Mouse (Mus musculus) hindbrain, postnatal 0 days (tissue): ENCODE measurements around the gene Insm1. TPM values are rescaled to one million over a fixed set of nuclear protein-coding genes. Genes with fewer than 3 reads are reported as not detected.

ENCODE experiments used
- ATAC-seq: fragments of 200-750 bp; cut with Nextera tagmentation; 2 replicates; pipeline ENCODE4 v1.8.0; 2017; ENCODE audit warnings: mild to moderate bottlenecking, moderate TSS enrichment, moderate library complexity
- DNase-seq: peaks from one replicate; pipeline ENCODE4 v3.0.0-alpha.2; 2015; ENCODE audit warnings: low spot score
- H3K27ac ChIP-seq: fragments of 300-500 bp; sonication (generic); 2 replicates; pipeline ENCODE4 v1.5.1; 2014; ENCODE audit warnings: mild to moderate bottlenecking
- H3K27me3 ChIP-seq: fragments of 300-500 bp; sonication (generic); 2 replicates; pipeline ENCODE4 v1.6.1; 2014; ENCODE audit warnings: low read length, mixed read lengths; ENCODE audit not compliant: insufficient read depth
- H3K36me3 ChIP-seq: fragments of 300-500 bp; sonication (generic); 2 replicates; pipeline ENCODE4 v1.6.1; 2014; ENCODE audit warnings: low read length, mixed read lengths; ENCODE audit not compliant: insufficient read depth
- H3K4me1 ChIP-seq: fragments of 300-500 bp; sonication (generic); 2 replicates; pipeline ENCODE4 v1.6.1; 2014; ENCODE audit warnings: antibody characterized with exemption, low read length, mixed read lengths; ENCODE audit not compliant: insufficient read depth
- H3K4me2 ChIP-seq: fragments of 300-500 bp; sonication (generic); 2 replicates; pipeline ENCODE4 v1.6.1; 2014; ENCODE audit warnings: low read depth, mild to moderate bottlenecking, low read length, moderate library complexity, mixed read lengths
- H3K4me3 ChIP-seq: fragments of 300-500 bp; sonication (generic); 2 replicates; pipeline ENCODE4 v1.5.1; 2014; ENCODE audit warnings: low read length
- H3K9ac ChIP-seq: fragments of 300-500 bp; sonication (generic); replicated peaks from 2 replicates; pipeline ENCODE4 v1.6.1; 2014; ENCODE audit warnings: mild to moderate bottlenecking, low read length, moderate library complexity, mixed read lengths
- H3K9me3 ChIP-seq: fragments of 300-500 bp; sonication (generic); 2 replicates; pipeline ENCODE4 v1.6.1; 2016; ENCODE audit warnings: low read length, mixed read lengths
- CTCF ChIP-seq: IDR thresholded peaks from 2 replicates; pipeline ENCODE4 v1.5.1; 2016; ENCODE audit warnings: antibody characterized with exemption, control low read depth, low read depth
- WGBS: fragments of 180-500 bp; shearing (Covaris S2); extraction: QIAGEN DNeasy Blood & Tissue Kit; methylation state at CpG from one replicate; pipeline ENCODE4 v1.1.7; 2014; 5-methylcytosine and 5-hydroxymethylcytosine counted together
- polyA plus RNA-seq: library from polyadenylated mRNA; unstranded; fragments of >200 nt; fragmentation: Nextera tagmentation; extraction: Ambion mirVana; gene quantifications from 2 replicates; pipeline ENCODE4 v1.2.1, GENCODE M21; 2015
- total RNA-seq: library from RNA; depleted of rRNA; stranded (reverse); fragments of >200 nt; gene quantifications from 2 replicates; pipeline ENCODE4 v1.2.3, GENCODE M21; 2014

Gene Insm1
- total and polyA plus RNA-seq, 2 experiments from 2014 or later: 4.2 to 44.0 TPM

- no peaks in the 10 kb centered on the region; the same call in 1 of the 2 replicates for H3K27me3 ChIP-seq
Measured at GRCm38 (mm10) chr2:146255636-146256035, 33.9 kb downstream of the Insm1 start.

GRCm38 (mm10) chr2:146256321-146256875 is 34.7 kb downstream of the Insm1 start:
- H3K9me3 ChIP-seq: no peaks in the 10 kb centered on the region
- H3K4me2 ChIP-seq: no peak overlapping the region
- H3K27ac ChIP-seq: peak overlapping the region; percentile 38
- peaks cover 7% of the 10 kb centered on the region for H3K4me1 ChIP-seq
- peak; percentile 73 for TF ChIP-seq CTCF
- no peak overlapping the region for H3K9ac ChIP-seq
- no peak overlapping the region for H3K4me3 ChIP-seq
- H3K27me3 ChIP-seq: no peaks in the 10 kb centered on the region; the same call in 1 of the 2 replicates
- 37% methylated on average over 3 of the region's 3 CpGs for WGBS
- no peaks in the 10 kb centered on the region for H3K36me3 ChIP-seq
- ATAC-seq: peak; percentile 66; the same call in 1 of the 2 replicates
- peak; percentile 81 for DNase-seq

More at GRCm38 (mm10) chr2:146255636-146256035, 33.9 kb downstream of the Insm1 start:
- no peak for DNase-seq
- Histone ChIP-seq H3K27ac (no peak overlapping the region), H3K9me3 (no peaks in the 10 kb centered on the region), H3K4me2 (no peak overlapping the region), H3K9ac (no peak overlapping the region), H3K36me3 (no peaks in the 10 kb centered on the region), H3K4me1 (peaks cover 7% of the 10 kb centered on the region), H3K4me3 (no peak overlapping the region)
- no peak for ATAC-seq
- no peak for TF ChIP-seq CTCF

GRCm38 (mm10) chr2:146257037-146257436 is 35.3 kb downstream of the Insm1 start:
- TF ChIP-seq CTCF: no peak
- H3K4me1 ChIP-seq: peaks cover 13% of the 10 kb centered on the region
- no peaks in the 10 kb centered on the region for H3K36me3 ChIP-seq
- H3K27me3 ChIP-seq: no peaks in the 10 kb centered on the region; the same call in 1 of the 2 replicates
- ATAC-seq (0 out of 2 replicates have a peak, but pooled peaks have one; percentile 35), DNase-seq (peak; percentile 70)
- H3K4me2 ChIP-seq: no peak overlapping the region
- H3K9ac ChIP-seq: no peak overlapping the region
- 37% methylated on average over 3 of the region's 3 CpGs for WGBS
- no peaks in the 10 kb centered on the region for H3K9me3 ChIP-seq
- no peak overlapping the region for H3K4me3 ChIP-seq
- H3K27ac ChIP-seq: no peak overlapping the region

- H3K9ac ChIP-seq: no peak overlapping the region
- no peaks in the 10 kb centered on the region; the same call in 1 of the 2 replicates for H3K27me3 ChIP-seq
- H3K27ac ChIP-seq: peak overlapping the region; percentile 38; the same call in 1 of the 2 replicates
- no peak overlapping the region for H3K4me3 ChIP-seq
- no peak for ATAC-seq
- peaks cover 14% of the 10 kb centered on the region for H3K4me1 ChIP-seq
- no peaks in the 10 kb centered on the region for H3K36me3 ChIP-seq
- no peak for DNase-seq
- 72% methylated on average over 3 of the region's 3 CpGs for WGBS
- TF ChIP-seq CTCF: no peak
- no peak overlapping the region for H3K4me2 ChIP-seq
- no peaks in the 10 kb centered on the region for H3K9me3 ChIP-seq
Measured at GRCm38 (mm10) chr2:146257609-146258008, 35.9 kb downstream of the Insm1 start.

- DNase-seq (peak; percentile 67), ATAC-seq (no peak)
- Histone ChIP-seq H3K4me2 (peak overlapping the region; percentile 14; the same call in 1 of the 2 replicates), H3K9ac (no peak overlapping the region), H3K27me3 (no peaks in the 10 kb centered on the region; the same call in 1 of the 2 replicates), H3K4me1 (peaks cover 17% of the 10 kb centered on the region), H3K27ac (peak overlapping the region; percentile 58), H3K4me3 (no peak overlapping the region), H3K36me3 (no peaks in the 10 kb centered on the region), H3K9me3 (no peaks in the 10 kb centered on the region)
- WGBS: 31% methylated on average over 10 of the region's 10 CpGs
- no peak for TF ChIP-seq CTCF
Measured at GRCm38 (mm10) chr2:146258736-146259469, 37.2 kb downstream of the Insm1 start.

- Histone ChIP-seq H3K36me3 (no peaks in the 10 kb centered on the region), H3K9ac (no peak overlapping the region), H3K4me2 (0 out of 2 replicates have a peak overlapping the region, but pooled peaks have one; percentile 0), H3K27ac (no peak overlapping the region), H3K4me3 (no peak overlapping the region), H3K9me3 (no peaks in the 10 kb centered on the region), H3K27me3 (no peaks in the 10 kb centered on the region; the same call in 1 of the 2 replicates), H3K4me1 (peaks cover 17% of the 10 kb centered on the region; the same call in 1 of the 2 replicates)
- ATAC-seq (no peak), DNase-seq (peak; percentile 31)
- no peak for TF ChIP-seq CTCF
- WGBS: 35% methylated on average over 18 of the region's 18 CpGs
Measured at GRCm38 (mm10) chr2:146259787-146260560, 38.3 kb downstream of the Insm1 start.
